Mouse (Mus musculus) brain, adult 2 months (tissue): ENCODE data around the gene Sertad4.

Experiments used
- DNase-seq: peaks from one replicate; pipeline ENCODE4 v3.0.0; 2011; ENCODE audit warnings: low read depth, low spot score

Gene Sertad4

GRCm38 (mm10) chr1:192806168-192807157 is 49.1 kb downstream of the Sertad4 start:
- peak; percentile 79 for DNase-seq

- no peak for DNase-seq
These were observed 55.2 kb downstream of the Sertad4 start for GRCm38 (mm10) chr1:192800338-192800737.

GRCm38 (mm10) chr1:192799165-192799991 is 56.2 kb downstream of the Sertad4 start:
- DNase-seq, result peak; percentile 77

GRCm38 (mm10) chr1:192798212-192799164 is 57.1 kb downstream of the Sertad4 start:
- no peak for DNase-seq

- DNase-seq, result no peak
These were observed 58.6 kb downstream of the Sertad4 start for GRCm38 (mm10) chr1:192797011-192797274.

GRCm38 (mm10) chr1:192796201-192797010 is 59.1 kb downstream of the Sertad4 start:
- no peak for DNase-seq

GRCm38 (mm10) chr1:192794957-192795745 is 60.4 kb downstream of the Sertad4 start:
- DNase-seq, result no peak
